Comparison of ENCODE assay signal across 16 mouse cellular contexts in genomic region chr5:51584987-51585386, GRCm38 (mm10). TPM values are rescaled to one million over a fixed set of nuclear protein-coding genes. Genes with fewer than 3 reads are reported as not detected.
DNase-seq lines count a peak whose midpoint lies in the region; ATAC-seq lines count a peak whose summit lies in the region.
"Had no signal": no experiment of that assay in that cellular context is flagged by ENCODE, and none has a peak within 500 bp of the region (broad histone marks: within the 10 kb centered on the region; RNA-seq: fewer than 3 reads in every experiment).

No protein-coding gene starts in this region.

- no peak for ATAC-seq in liver, embryonic 12.5 days
- peak; percentile 96 for ATAC-seq in common myeloid progenitor, adult 5-6 weeks (replicated peaks; ENCODE audit: low read depth, poor library complexity, severe bottlenecking)
- ATAC-seq in granulocyte monocyte progenitor cell, adult 5-6 weeks (replicated peaks; ENCODE audit: poor library complexity, severe bottlenecking): peak; percentile 79
- peak; percentile 91 for ATAC-seq in megakaryocyte progenitor cell, adult 5-6 weeks (replicated peaks; ENCODE audit: poor library complexity)
- ATAC-seq: forebrain, embryonic 15.5 days; liver, postnatal 0 days; midbrain, embryonic 15.5 days had no signal

- WGBS in liver, embryonic 12.5 days (ENCODE audit: insufficient replicate concordance): 28% methylated on average over 6 of the region's 6 CpGs

- no peaks in the 10 kb centered on the region for H3K27me3 ChIP-seq in liver, embryonic 12.5 days (replicated peaks)
- H3K27me3 ChIP-seq: forebrain, embryonic 15.5 days; midbrain, embryonic 15.5 days; neural tube, embryonic 12.5 days had no signal

- peak; percentile 5 for DNase-seq in liver
- no peak for DNase-seq in right cerebral cortex, postnatal 10 days (ENCODE audit: low spot score in 2 of 2)
- no peak for DNase-seq in ovary, adult 18-20 months (ENCODE audit: low spot score)
- DNase-seq: cerebellum, adult 2 months; heart, adult 18-20 months; liver, postnatal 0 days; thymus, postnatal 14 days had no signal

- H3K27ac ChIP-seq in liver, embryonic 12.5 days: no peak overlapping the region
- H3K27ac ChIP-seq: forebrain, embryonic 15.5 days; layer of hippocampus, adult 2 months; limb, embryonic 13.5 days; midbrain, embryonic 15.5 days; neural tube, embryonic 12.5 days had no signal

- 0 out of 2 replicates have a peak, but pooled peaks cover 10% of the 10 kb centered on the region for H3K4me1 ChIP-seq in liver, embryonic 12.5 days
- H3K4me1 ChIP-seq: forebrain, embryonic 15.5 days; limb, embryonic 13.5 days; midbrain, embryonic 15.5 days had no signal

- no peaks in the 10 kb centered on the region for H3K36me3 ChIP-seq in liver, embryonic 12.5 days
- H3K36me3 ChIP-seq: forebrain, embryonic 15.5 days; limb, embryonic 13.5 days; midbrain, embryonic 15.5 days; neural tube, embryonic 12.5 days had no signal

- no peak overlapping the region for H3K9ac ChIP-seq in liver, embryonic 12.5 days
- H3K9ac ChIP-seq: forebrain, embryonic 15.5 days; limb, embryonic 13.5 days; liver, postnatal 0 days; midbrain, embryonic 15.5 days; neural tube, embryonic 12.5 days had no signal

- no peaks in the 10 kb centered on the region for H3K9me3 ChIP-seq in liver, embryonic 12.5 days (replicated peaks)
- H3K9me3 ChIP-seq: forebrain, embryonic 15.5 days; limb, embryonic 13.5 days; midbrain, embryonic 15.5 days; neural tube, embryonic 12.5 days had no signal

- no peak overlapping the region for H3K4me3 ChIP-seq in liver, embryonic 12.5 days
- H3K4me3 ChIP-seq: forebrain, embryonic 15.5 days; layer of hippocampus, adult 2 months; limb, embryonic 13.5 days; midbrain, embryonic 15.5 days; neural tube, embryonic 12.5 days had no signal

- H3K4me2 ChIP-seq in liver, embryonic 12.5 days: no peak overlapping the region
- H3K4me2 ChIP-seq: forebrain, embryonic 15.5 days; limb, embryonic 13.5 days; midbrain, embryonic 15.5 days; neural tube, embryonic 12.5 days had no signal

RNA-seq across cellular contexts. Expression of gene Ppargc1a, which starts 17.5 kb away (rescaled TPM):
- polyA plus RNA-seq in liver, embryonic 12.5 days (2016; fragmentation: Nextera tagmentation; extraction: Ambion mirVana): 2.2 and 2.5 TPM in 2 replicates
- total RNA-seq in common myeloid progenitor, adult 5-6 weeks (2017): 0.29 and 0.46 TPM in 2 replicates
- total RNA-seq in granulocyte monocyte progenitor cell, adult 5-6 weeks (2014; fragmentation: Nextera tagmentation): not detected in 2 replicates
- not detected in 2 replicates for total RNA-seq in granulocyte monocyte progenitor cell, adult 5-6 weeks (2017)
- 0.27 TPM in 1 of 2 replicates, not detected in the other for total RNA-seq in megakaryocyte progenitor cell, adult 5-6 weeks (2015)
- 1.9 TPM in 1 of 2 replicates, not detected in the other for total RNA-seq in megakaryocyte progenitor cell, adult 5-6 weeks (2017)
